Mouse (Mus musculus) bone marrow, adult 2 months (tissue): ENCODE measurements around the gene Ms4a10. TPM values are rescaled to one million over a fixed set of nuclear protein-coding genes. Genes with fewer than 3 reads are reported as not detected.

Experiments used
- H3K27ac ChIP-seq: fragments of 200-500 bp; 2 replicates; pipeline ENCODE4 v1.5.1; 2012; ENCODE audit warnings: low read depth, mild to moderate bottlenecking, control low read depth, inconsistent platforms, low read length; ENCODE audit not compliant: control insufficient read depth, poor library complexity, insufficient read depth
- H3K4me1 ChIP-seq: fragments of 200-500 bp; 2 replicates; pipeline ENCODE4 v1.6.1; 2011; ENCODE audit warnings: low read length; ENCODE audit not compliant: control insufficient read depth, insufficient read depth
- H3K4me3 ChIP-seq: fragments of 200-500 bp; replicated peaks from 2 replicates; pipeline ENCODE3; 2011; ENCODE audit warnings: mild to moderate bottlenecking, low read depth, low read length, control low read depth; ENCODE audit not compliant: control insufficient read depth
- CTCF ChIP-seq: fragments of 200-500 bp; IDR thresholded peaks from 2 replicates; pipeline ENCODE4 v1.5.1; 2011; ENCODE audit warnings: low read length, control low read depth; ENCODE audit not compliant: control insufficient read depth, insufficient read depth
- POLR2A ChIP-seq: fragments of 200-500 bp; IDR thresholded peaks from 2 replicates; pipeline ENCODE4 v1.6.1; 2011; ENCODE audit warnings: low read depth, mild to moderate bottlenecking, control low read depth, low read length, borderline replicate concordance; ENCODE audit not compliant: control insufficient read depth
- whole genome bisulfite sequencing: fragments of 180-500 bp; shearing (Covaris S2); methylation state at CpG from one replicate; pipeline ENCODE4 v1.1.7; 2018; 5-methylcytosine and 5-hydroxymethylcytosine counted together
- polyA plus RNA-seq: library from polyadenylated mRNA; stranded (reverse); fragments of >200 nt; gene quantifications from 2 replicates; pipeline ENCODE4 v1.2.4, GENCODE M21; 2011; ENCODE audit warnings: low replicate concordance; ENCODE audit not compliant: missing spikeins, insufficient read depth, insufficient read length

The Ms4a10 gene
- polyA plus RNA-seq, 1 experiment, result not detected

DNA sequence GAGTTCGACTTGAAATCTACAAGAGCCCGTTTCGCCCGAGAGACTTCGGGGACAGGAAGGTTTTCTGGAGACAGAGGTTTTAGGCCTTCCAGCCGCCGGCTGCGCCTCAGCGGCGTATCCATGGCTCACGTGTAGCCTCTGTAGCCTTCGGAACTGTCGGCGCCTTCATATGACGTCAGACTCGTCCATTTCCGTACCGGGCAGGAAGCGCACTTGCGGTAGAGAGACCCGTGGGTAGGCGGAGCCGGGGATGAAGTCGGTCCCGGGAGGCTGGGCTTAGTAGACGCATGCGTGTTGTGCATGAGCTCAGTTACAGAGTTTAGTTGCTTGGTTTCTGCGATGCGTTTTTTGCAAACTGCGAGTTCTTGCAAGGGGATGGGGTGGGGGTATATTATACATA lies 25.4 kb downstream of the Ms4a10 start, which contains the start of gene Ccdc86:
Gene Ccdc86 (minus strand): TSS at position 155 of the 400 bp plus-strand sequence.
- peaks cover 6% of the 10 kb centered on the region for H3K4me1 ChIP-seq
- WGBS, result under 1% methylated on average over 30 of the region's 30 CpGs
- TF ChIP-seq CTCF (no peak), POLR2A (peak; percentile 60; the same call in 1 of the 2 replicates)
- H3K4me3 ChIP-seq, result peak within 1 kb of the TSS; percentile 82
- H3K27ac ChIP-seq, result no peak within 1 kb of the TSS

DNA sequence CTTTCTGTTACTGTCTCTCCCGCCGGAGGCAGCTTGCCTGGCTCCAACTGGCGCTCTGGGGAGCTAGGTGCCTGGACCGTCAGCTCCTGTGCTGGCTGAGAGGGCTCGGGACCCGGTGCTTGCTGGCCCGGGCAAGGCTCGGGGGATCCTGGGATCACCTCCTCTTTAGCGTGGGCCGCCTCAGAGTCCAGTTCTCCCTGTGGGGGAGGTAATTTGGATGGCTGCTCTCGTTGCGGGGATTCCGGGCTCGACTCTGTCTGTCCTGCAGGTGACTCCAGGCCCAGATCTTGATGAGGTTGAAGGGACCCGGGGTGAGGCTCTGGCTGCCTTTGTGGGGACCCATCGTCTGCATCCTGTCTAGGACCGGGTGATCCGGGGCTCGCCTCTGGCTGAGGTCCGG lies 26.1 kb downstream of the Ms4a10 start:
- Histone ChIP-seq H3K27ac (no peak overlapping the region), H3K4me1 (peaks cover 6% of the 10 kb centered on the region), H3K4me3 (peak overlapping the region; percentile 65)
- WGBS, result 1% methylated on average over 20 of the region's 20 CpGs
- no peak for TF ChIP-seq POLR2A
- TF ChIP-seq CTCF, result no peak

DNA sequence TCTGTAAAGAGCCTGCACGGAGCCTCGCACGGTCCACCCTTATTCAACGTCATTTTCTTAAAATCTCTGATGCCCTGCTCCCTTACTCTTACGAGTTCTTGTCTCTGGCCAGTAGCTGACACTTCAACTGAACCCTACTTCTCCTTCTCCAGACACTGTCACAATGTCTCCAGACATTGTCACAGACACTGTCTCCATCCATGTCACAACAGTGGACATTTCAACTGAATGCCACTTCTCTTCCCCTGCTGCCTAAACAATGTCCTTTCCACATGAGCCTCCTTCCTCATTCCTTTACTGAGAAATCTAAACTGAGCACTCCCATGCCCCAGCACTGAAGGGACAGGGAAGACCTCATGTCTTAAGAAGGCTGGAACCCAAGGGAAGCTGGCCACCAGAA lies 27.3 kb downstream of the Ms4a10 start:
- H3K27ac ChIP-seq, result peak overlapping the region; percentile 58; the same call in 1 of the 2 replicates
- H3K4me3 ChIP-seq, result peak overlapping the region; percentile 48
- peaks cover 6% of the 10 kb centered on the region for H3K4me1 ChIP-seq
- 68% methylated on average over 5 of the region's 5 CpGs for WGBS
- TF ChIP-seq CTCF, result no peak
- no peak for TF ChIP-seq POLR2A

DNA sequence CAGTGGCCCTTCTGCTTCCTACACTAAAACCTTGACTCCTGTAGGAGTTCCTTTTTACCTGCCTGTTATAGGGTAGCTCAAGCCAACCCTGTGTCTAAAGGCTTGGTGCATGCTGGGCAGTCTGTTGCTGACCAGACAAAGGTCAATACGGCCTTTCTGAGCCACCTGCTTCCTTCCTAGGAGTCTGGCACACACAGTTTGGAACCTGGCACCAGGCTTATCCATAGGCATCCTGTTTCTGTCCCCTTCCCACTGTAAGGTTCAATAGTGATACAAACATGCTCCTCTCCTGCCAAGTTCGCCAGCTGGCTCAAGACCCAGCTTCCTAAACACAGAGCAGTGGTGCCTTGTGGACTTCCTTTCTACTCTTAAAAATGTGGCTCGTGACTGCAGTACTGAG lies 28.0 kb downstream of the Ms4a10 start:
- Histone ChIP-seq H3K4me3 (no peak overlapping the region), H3K27ac (0 out of 2 replicates have a peak overlapping the region, but pooled peaks have one; percentile 38)
- 65% methylated on average over 3 of the region's 3 CpGs for WGBS

DNA sequence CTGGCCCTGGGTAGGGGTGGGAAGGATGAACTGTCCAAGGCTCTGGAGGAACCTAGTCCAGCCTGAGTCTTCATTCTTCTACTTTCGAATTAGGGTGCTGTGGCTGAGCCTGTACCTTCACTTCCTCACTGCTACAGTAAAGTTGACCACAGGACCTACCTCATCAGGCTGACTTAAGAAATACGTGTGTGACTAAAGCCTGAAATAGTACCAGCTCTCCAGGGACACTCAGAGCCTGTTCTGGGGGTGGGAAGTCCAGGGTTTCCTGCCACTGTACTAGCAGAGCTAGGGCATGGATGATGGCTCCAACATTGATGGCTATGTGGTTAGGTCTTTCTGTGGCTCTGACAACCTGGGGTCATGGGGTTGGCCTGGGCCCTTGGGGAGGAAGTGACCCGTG lies 30.5 kb downstream of the Ms4a10 start:
- peak overlapping the region; percentile 59 for H3K27ac ChIP-seq
- H3K4me3 ChIP-seq, result no peak overlapping the region
- peaks cover 6% of the 10 kb centered on the region for H3K4me1 ChIP-seq
- 34% methylated on average over 3 of the region's 3 CpGs for WGBS
- no peak for TF ChIP-seq POLR2A
- TF ChIP-seq CTCF, result no peak

More for the DNA sequence above, 28.0 kb downstream of the Ms4a10 start:
- TF ChIP-seq CTCF, result no peak
- TF ChIP-seq POLR2A, result no peak
- H3K4me1 ChIP-seq, result peaks cover 6% of the 10 kb centered on the region

DNA sequence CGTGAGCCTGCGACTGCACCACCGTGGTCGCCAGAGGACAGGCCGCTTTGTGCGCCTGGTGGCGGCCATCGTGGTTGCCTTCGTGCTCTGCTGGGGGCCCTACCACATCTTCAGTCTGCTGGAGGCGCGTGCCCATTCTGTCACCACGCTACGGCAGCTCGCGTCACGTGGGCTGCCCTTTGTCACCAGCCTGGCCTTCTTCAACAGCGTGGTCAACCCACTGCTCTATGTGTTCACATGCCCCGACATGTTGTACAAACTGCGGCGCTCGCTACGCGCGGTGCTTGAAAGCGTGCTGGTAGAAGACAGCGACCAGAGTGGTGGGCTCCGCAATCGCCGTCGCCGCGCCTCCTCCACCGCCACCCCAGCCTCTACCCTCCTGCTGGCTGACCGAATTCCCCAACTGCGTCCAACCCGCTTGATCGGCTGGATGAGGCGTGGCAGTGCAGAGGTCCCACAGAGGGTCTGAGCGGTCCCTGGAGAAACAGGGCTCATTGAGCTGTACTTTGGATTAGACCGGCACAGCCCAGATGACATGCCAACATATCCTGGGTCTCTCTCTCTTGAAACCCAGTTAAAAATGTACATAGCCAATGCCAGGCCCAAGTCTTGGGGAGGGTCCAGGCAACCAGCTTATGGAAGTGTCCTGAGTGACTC lies 33.5 kb downstream of the Ms4a10 start:
- TF ChIP-seq CTCF, result no peak
- 0 out of 2 replicates have a peak, but pooled peaks have one; percentile 5 for TF ChIP-seq POLR2A
- Histone ChIP-seq H3K27ac (no peak overlapping the region), H3K4me1 (no peaks in the 10 kb centered on the region; the same call in none of the 2 replicates), H3K4me3 (no peak overlapping the region)
- 55% methylated on average over 40 of the region's 40 CpGs for WGBS

DNA sequence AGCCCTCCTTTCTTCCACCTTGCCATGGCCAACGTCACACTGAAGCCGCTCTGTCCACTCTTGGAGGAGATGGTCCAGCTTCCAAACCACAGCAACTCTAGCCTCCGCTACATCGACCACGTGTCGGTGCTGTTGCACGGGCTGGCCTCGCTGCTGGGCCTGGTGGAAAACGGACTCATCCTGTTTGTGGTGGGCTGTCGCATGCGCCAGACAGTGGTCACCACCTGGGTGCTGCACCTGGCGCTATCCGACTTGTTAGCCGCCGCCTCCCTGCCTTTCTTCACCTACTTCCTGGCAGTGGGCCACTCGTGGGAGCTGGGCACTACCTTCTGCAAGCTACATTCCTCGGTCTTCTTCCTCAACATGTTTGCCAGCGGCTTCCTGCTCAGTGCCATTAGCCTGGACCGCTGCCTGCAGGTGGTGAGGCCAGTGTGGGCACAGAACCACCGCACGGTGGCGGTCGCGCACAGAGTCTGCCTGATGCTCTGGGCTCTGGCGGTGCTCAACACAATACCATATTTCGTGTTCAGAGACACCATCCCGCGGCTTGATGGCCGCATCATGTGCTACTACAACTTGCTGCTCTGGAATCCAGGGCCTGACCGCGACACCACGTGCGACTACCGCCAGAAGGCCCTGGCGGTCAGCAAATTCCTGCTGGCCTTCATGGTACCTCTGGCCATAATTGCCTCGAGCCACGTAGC lies 34.2 kb downstream of the Ms4a10 start:
- Histone ChIP-seq H3K4me3 (no peak overlapping the region), H3K4me1 (no peaks in the 10 kb centered on the region; the same call in none of the 2 replicates), H3K27ac (no peak overlapping the region)
- no peak for TF ChIP-seq POLR2A
- peak; percentile 80 for TF ChIP-seq CTCF
- 26% methylated on average over 37 of the region's 37 CpGs for WGBS

DNA sequence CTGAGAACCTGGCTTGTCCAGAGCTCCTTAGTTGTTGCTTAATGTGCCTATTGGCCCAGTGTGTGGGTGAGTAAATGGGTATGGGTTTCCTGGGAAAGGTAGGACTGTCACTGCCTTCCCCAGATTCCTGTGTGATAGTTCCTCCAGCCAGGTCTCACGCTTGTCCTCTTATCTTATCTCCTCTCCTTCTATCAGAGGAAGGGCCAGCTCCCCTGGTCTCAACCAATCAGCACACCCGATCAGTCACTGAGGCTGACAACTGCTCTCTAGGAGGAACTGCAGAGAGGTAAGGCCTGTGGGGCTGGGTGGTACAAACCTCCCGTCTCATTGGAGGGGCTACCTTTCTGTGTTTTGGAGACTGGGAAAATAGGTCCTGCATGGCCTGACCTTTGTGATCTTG lies 35.7 kb downstream of the Ms4a10 start:
- 49% methylated on average over 3 of the region's 3 CpGs for WGBS
- TF ChIP-seq POLR2A (no peak), CTCF (no peak)
- no peak overlapping the region for H3K4me3 ChIP-seq
- no peak overlapping the region for H3K27ac ChIP-seq
- no peaks in the 10 kb centered on the region for H3K4me1 ChIP-seq
